ENCODE assay signal across 9 mouse cellular contexts in the genomic region with DNA sequence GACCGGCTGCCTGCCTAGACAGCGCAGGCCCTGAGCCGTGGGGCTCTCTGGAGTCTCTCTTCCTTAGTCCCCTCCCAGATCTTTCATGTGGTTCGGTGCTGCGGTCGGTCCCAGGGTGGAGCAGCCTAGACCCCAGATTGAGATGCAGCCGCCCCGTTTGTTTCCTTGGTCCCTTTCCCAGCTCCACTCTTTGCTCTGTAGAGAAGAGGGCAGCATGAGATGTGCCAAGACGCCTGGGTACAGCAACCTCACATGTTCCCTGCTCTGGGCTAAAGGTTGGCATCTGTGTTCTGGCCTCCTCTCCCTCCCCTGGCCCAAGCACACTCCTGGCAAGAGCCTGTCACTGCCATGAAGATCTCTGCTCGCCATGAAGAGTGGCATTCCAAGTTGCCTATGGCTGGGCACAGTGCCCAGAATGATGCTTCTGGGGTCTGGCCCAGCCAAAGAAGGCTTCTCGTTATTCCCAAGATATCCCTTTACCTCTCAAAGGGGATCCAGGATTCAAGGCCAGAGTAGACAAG. TPM values are rescaled to one million over a fixed set of nuclear protein-coding genes. Genes with fewer than 3 reads are reported as not detected.
DNase-seq lines count a peak whose midpoint lies in the region; ATAC-seq and TF ChIP-seq lines count a peak whose summit lies in the region.
"Had no signal": no experiment of that assay in that cellular context is flagged by ENCODE, and none has a peak within 500 bp of the region (broad histone marks: within the 10 kb centered on the region; RNA-seq: fewer than 3 reads in every experiment).

No protein-coding gene starts in this region.

- H3K4me3 ChIP-seq in midbrain, embryonic 10.5 days = no peak overlapping the region
- H3K4me3 ChIP-seq in midbrain, embryonic 11.5 days (ENCODE audit: low read depth, low read length) = no peak overlapping the region
- no peak overlapping the region for H3K4me3 ChIP-seq in intestine, embryonic 14.5 days (ENCODE audit: low read depth, low read length)
- H3K4me3 ChIP-seq in small intestine, adult 2 months (ENCODE audit: low read depth, low read length) = no peak overlapping the region

- no peak overlapping the region for H3K9ac ChIP-seq in midbrain, embryonic 11.5 days (ENCODE audit: low read length)
- no peak overlapping the region for H3K9ac ChIP-seq in intestine, embryonic 14.5 days (ENCODE audit: low read length)

- peaks cover 3% of the 10 kb centered on the region; the same call in 1 of the 2 replicates for H3K27me3 ChIP-seq in midbrain, embryonic 10.5 days (ENCODE audit: low read depth, poor library complexity, severe bottlenecking)
- H3K27me3 ChIP-seq in midbrain, embryonic 11.5 days (ENCODE audit: control insufficient read depth, insufficient read depth, low read length) = no peaks in the 10 kb centered on the region
- H3K27me3 ChIP-seq in intestine, embryonic 14.5 days (replicated peaks; ENCODE audit: control insufficient read depth, insufficient read depth, low read length) = no peaks in the 10 kb centered on the region
- no peaks in the 10 kb centered on the region for H3K27me3 ChIP-seq in small intestine, adult 2 months (ENCODE audit: control insufficient read depth, insufficient read depth, low read length)

- no peaks in the 10 kb centered on the region for H3K9me3 ChIP-seq in midbrain, embryonic 10.5 days (replicated peaks)
- no peaks in the 10 kb centered on the region for H3K9me3 ChIP-seq in midbrain, embryonic 11.5 days (ENCODE audit: control insufficient read depth, low read length)
- no peaks in the 10 kb centered on the region for H3K9me3 ChIP-seq in intestine, embryonic 14.5 days (ENCODE audit: control insufficient read depth, low read length)

- ATAC-seq in midbrain, embryonic 11.5 days (ENCODE audit: low FRiP score) = no peak
- ATAC-seq in intestine, embryonic 14.5 days (replicated peaks; ENCODE audit: low FRiP score, low TSS enrichment, low read depth) = no peak

- no peaks in the 10 kb centered on the region for H3K36me3 ChIP-seq in midbrain, embryonic 10.5 days
- H3K36me3 ChIP-seq in midbrain, embryonic 11.5 days (ENCODE audit: control insufficient read depth, insufficient read depth, low read length) = no peaks in the 10 kb centered on the region
- 0 out of 2 replicates have a peak, but pooled peaks cover 2% of the 10 kb centered on the region for H3K36me3 ChIP-seq in intestine, embryonic 14.5 days (ENCODE audit: control insufficient read depth, insufficient read depth, low read length)
- H3K36me3 ChIP-seq in small intestine, adult 2 months (ENCODE audit: control insufficient read depth, insufficient read depth, low read length) = no peaks in the 10 kb centered on the region

- H3K4me1 ChIP-seq in midbrain, embryonic 10.5 days = peaks cover 94% of the 10 kb centered on the region
- peaks cover 49% of the 10 kb centered on the region for H3K4me1 ChIP-seq in midbrain, embryonic 11.5 days (ENCODE audit: control insufficient read depth, insufficient read depth, low read length)
- peaks cover 35% of the 10 kb centered on the region for H3K4me1 ChIP-seq in intestine, embryonic 14.5 days (replicated peaks; ENCODE audit: control insufficient read depth, insufficient read depth, low read length)
- H3K4me1 ChIP-seq in small intestine, adult 2 months (ENCODE audit: control insufficient read depth, insufficient read depth, insufficient read length, low read length) = peaks cover 24% of the 10 kb centered on the region

- no peak for TF ChIP-seq CTCF in small intestine, adult 2 months (IDR thresholded peaks at IDR 0.05; ENCODE audit: extremely low read depth, insufficient read length, insufficient replicate concordance, low read depth, low read length)

- H3K4me2 ChIP-seq in midbrain, embryonic 11.5 days = no peak overlapping the region
- H3K4me2 ChIP-seq in intestine, embryonic 14.5 days (ENCODE audit: low read length) = no peak overlapping the region

- peak; percentile 21 for DNase-seq in adrenal gland, adult 2 months
- no peak for DNase-seq in adrenal gland, postnatal 4 days (ENCODE audit: low spot score in 2 of 2)
- DNase-seq in midbrain, embryonic 10.5 days (ENCODE audit: low spot score) = no peak
- no peak for DNase-seq in midbrain, embryonic 11.5 days (ENCODE audit: low spot score, missing footprints)
- DNase-seq in intestine, embryonic 14.5 days (ENCODE audit: low spot score) = no peak
- no peak for DNase-seq in urinary bladder, postnatal 36 days (ENCODE audit: low spot score in 2 of 2)
- DNase-seq in cerebellum, postnatal 36 days = no peak

- TF ChIP-seq POLR2A in small intestine, adult 2 months (IDR thresholded peaks at IDR 0.05; ENCODE audit: low read depth, low read length) = no peak

- 69% methylated on average over 11 of the region's 11 CpGs for WGBS in midbrain, embryonic 10.5 days
- 76% methylated on average over 11 of the region's 11 CpGs for WGBS in midbrain, embryonic 11.5 days
- WGBS in intestine, embryonic 14.5 days = 50% methylated on average over 11 of the region's 11 CpGs
- WGBS in small intestine, adult 2 months = 68% methylated on average over 11 of the region's 11 CpGs

- peak overlapping the region; percentile 81 for H3K27ac ChIP-seq in midbrain, embryonic 10.5 days (replicated peaks)
- H3K27ac ChIP-seq in midbrain, embryonic 11.5 days (ENCODE audit: low read depth, low read length) = no peak overlapping the region; the same call in 1 of the 2 replicates
- peak overlapping the region; percentile 33 for H3K27ac ChIP-seq in intestine, embryonic 14.5 days (ENCODE audit: low read depth)
- H3K27ac ChIP-seq in small intestine, adult 2 months (ENCODE audit: insufficient read depth, low read depth, low read length) = peak overlapping the region; percentile 8; the same call in 1 of the 2 replicates
- H3K27ac ChIP-seq: macrophage had no signal

RNA-seq across cellular contexts. Expression of gene Phldb1, which starts 11.4 kb away (rescaled TPM):
- total RNA-seq in adrenal gland, adult 2 months (2021) = 10 to 100 TPM; 24.9 to 54.1 TPM
- polyA plus RNA-seq in adrenal gland, adult 2 months (2012; rRNA removed) = 59.7 and 90.9 TPM in 2 replicates
- total RNA-seq in adrenal gland, postnatal 4 days (2021) = 10 to 100 TPM; 58.5 to 76.1 TPM
- polyA plus RNA-seq in midbrain, embryonic 10.5 days (2016; fragmentation: Nextera tagmentation; extraction: Ambion mirVana) = 40.8 and 49.1 TPM in 2 replicates
- 28.8 and 32.8 TPM in 2 replicates for polyA plus RNA-seq in midbrain, embryonic 11.5 days (2014; fragmentation: Nextera tagmentation; extraction: Ambion mirVana)
- 21.4 and 22.6 TPM in 2 replicates for polyA plus RNA-seq in intestine, embryonic 14.5 days (2014; fragmentation: Nextera tagmentation; extraction: Ambion mirVana)
- 29.8 and 34.1 TPM in 2 replicates for polyA plus RNA-seq in small intestine, adult 2 months (2012; rRNA removed)

RNA-seq across cellular contexts. Expression of gene Arcn1, which starts 44.1 kb away (rescaled TPM):
- total RNA-seq in adrenal gland, adult 2 months (2021) = 100 to 1,000 TPM; 145 to 172 TPM
- polyA plus RNA-seq in adrenal gland, adult 2 months (2012; rRNA removed) = 17.1 and 23.2 TPM in 2 replicates
- total RNA-seq in adrenal gland, postnatal 4 days (2021) = 100 to 1,000 TPM; 157 to 158 TPM
- 165 and 172 TPM in 2 replicates for polyA plus RNA-seq in midbrain, embryonic 10.5 days (2016; fragmentation: Nextera tagmentation; extraction: Ambion mirVana)
- polyA plus RNA-seq in midbrain, embryonic 11.5 days (2014; fragmentation: Nextera tagmentation; extraction: Ambion mirVana) = 191 and 213 TPM in 2 replicates
- 188 and 192 TPM in 2 replicates for polyA plus RNA-seq in intestine, embryonic 14.5 days (2014; fragmentation: Nextera tagmentation; extraction: Ambion mirVana)
- 19.3 and 47.9 TPM in 2 replicates for polyA plus RNA-seq in small intestine, adult 2 months (2012; rRNA removed)

RNA-seq across cellular contexts. Expression of gene Ift46, which starts 44.1 kb away (rescaled TPM):
- total RNA-seq in adrenal gland, adult 2 months (2021) = 100 to 1,000 TPM in 1 of 2 experiments, 10 to 100 TPM in 1; 73.0 to 102 TPM
- 20.7 and 22.2 TPM in 2 replicates for polyA plus RNA-seq in adrenal gland, adult 2 months (2012; rRNA removed)
- 100 to 1,000 TPM; 122 to 127 TPM for total RNA-seq in adrenal gland, postnatal 4 days (2021)
- 130 and 144 TPM in 2 replicates for polyA plus RNA-seq in midbrain, embryonic 10.5 days (2016; fragmentation: Nextera tagmentation; extraction: Ambion mirVana)
- 141 and 149 TPM in 2 replicates for polyA plus RNA-seq in midbrain, embryonic 11.5 days (2014; fragmentation: Nextera tagmentation; extraction: Ambion mirVana)
- polyA plus RNA-seq in intestine, embryonic 14.5 days (2014; fragmentation: Nextera tagmentation; extraction: Ambion mirVana) = 87.8 and 96.0 TPM in 2 replicates
- 13.4 and 26.2 TPM in 2 replicates for polyA plus RNA-seq in small intestine, adult 2 months (2012; rRNA removed)

RNA-seq across cellular contexts. Expression of gene Treh, which starts 50.5 kb away (rescaled TPM):
- not detected for total RNA-seq in adrenal gland, adult 2 months (2021)
- not detected in 2 replicates for polyA plus RNA-seq in adrenal gland, adult 2 months (2012; rRNA removed)
- total RNA-seq in adrenal gland, postnatal 4 days (2021) = not detected
- polyA plus RNA-seq in midbrain, embryonic 10.5 days (2016; fragmentation: Nextera tagmentation; extraction: Ambion mirVana) = not detected in 2 replicates
- not detected in 2 replicates for polyA plus RNA-seq in midbrain, embryonic 11.5 days (2014; fragmentation: Nextera tagmentation; extraction: Ambion mirVana)
- polyA plus RNA-seq in intestine, embryonic 14.5 days (2014; fragmentation: Nextera tagmentation; extraction: Ambion mirVana) = not detected in 2 replicates
- polyA plus RNA-seq in small intestine, adult 2 months (2012; rRNA removed) = 131 and 183 TPM in 2 replicates
- polyA plus RNA-seq: macrophage had no signal
